Mouse (Mus musculus) adrenal gland, adult 18-20 months (tissue): ENCODE data around the gene Kat8. TPM values are rescaled to one million over a fixed set of nuclear protein-coding genes. Genes with fewer than 3 reads are reported as not detected.
A peak's percentile ranks its signal among the peaks of the same experiment; 100 is the strongest.

ENCODE experiments used
- DNase-seq, 2 experiments: peaks; one replicate each; pipeline ENCODE4 v3.0.0; 2021 to 2022; ENCODE audit warnings: low spot score in 2 of 2
- long read RNA-seq, 2 experiments: library from polyadenylated mRNA; stranded (forward); transcript quantifications; one replicate each; pipeline ENCODE4 v2.0.0; 2021
- total RNA-seq, 2 experiments: library from RNA; stranded (reverse); gene quantifications; 1 replicate in 1 of 2; 2 replicates in 1 of 2; pipeline ENCODE4 v1.2.3; 2021

Gene Kat8
- 10 to 100 TPM; 27.1 to 30.2 TPM for total RNA-seq
- long read RNA-seq, experiment 1, transcript Kat8-201 (11 exons, 1,579 nt), result major isoform, 8 of 11 reads
- long read RNA-seq, experiment 1, partial matches to known transcripts, result 2 of 11 reads
- long read RNA-seq, experiment 1, other reads (novel, unspliced or antisense), result 1 of 11 reads
- long read RNA-seq, experiment 2, transcript Kat8-201 (11 exons, 1,579 nt), result major isoform, 26 of 32 reads
- long read RNA-seq, experiment 2, partial matches to known transcripts, result 5 of 32 reads
- long read RNA-seq, experiment 2, other reads (novel, unspliced or antisense), result 1 of 32 reads

GRCm38 (mm10) chr7:127912190-127912871 is at the start of gene Kat8:
Gene Kat8 (plus strand): TSS chr7:127912516.
- DNase-seq, result peak; percentile 74 to 76

DNA sequence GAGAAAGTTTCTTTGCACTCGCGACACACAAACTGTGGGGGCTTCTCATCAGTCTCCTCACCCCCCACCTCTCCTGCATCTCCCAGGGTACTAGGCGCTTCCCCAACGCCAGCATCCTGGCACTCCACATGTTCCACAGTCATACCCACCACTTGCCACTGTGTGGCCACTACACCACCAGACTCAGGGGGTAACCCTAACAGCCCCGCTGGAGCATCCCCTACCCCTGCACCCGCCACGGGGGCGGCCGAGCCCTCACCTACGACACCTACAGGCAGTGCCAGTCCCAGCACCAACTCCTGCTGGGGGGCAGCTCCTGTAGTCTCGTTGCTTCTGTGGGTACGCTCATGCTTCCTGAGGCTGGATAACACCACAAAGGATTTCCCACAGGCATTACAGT is 45.9 kb upstream of the Kat8 start:
- DNase-seq, result no peak

DNA sequence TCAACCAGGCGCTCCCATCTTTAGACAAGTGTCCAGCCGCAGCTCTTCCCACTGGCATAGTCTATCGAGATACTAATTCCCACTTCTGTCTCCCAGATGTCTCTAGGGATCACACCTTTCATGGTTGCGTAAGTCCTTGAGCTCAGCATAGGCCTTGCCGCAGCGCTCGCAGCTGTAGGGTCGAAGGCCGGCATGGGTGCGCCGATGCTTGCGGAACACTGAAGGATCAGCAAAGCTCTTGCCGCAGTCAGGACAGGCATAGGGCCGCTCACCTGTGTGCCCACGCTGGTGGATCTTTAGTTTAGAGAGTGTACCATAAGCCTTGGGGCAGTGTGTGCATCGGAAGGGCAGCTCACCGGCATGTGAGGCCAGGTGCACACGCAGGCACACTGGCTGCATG is 44.7 kb upstream of the Kat8 start:
- no peak for DNase-seq

DNA sequence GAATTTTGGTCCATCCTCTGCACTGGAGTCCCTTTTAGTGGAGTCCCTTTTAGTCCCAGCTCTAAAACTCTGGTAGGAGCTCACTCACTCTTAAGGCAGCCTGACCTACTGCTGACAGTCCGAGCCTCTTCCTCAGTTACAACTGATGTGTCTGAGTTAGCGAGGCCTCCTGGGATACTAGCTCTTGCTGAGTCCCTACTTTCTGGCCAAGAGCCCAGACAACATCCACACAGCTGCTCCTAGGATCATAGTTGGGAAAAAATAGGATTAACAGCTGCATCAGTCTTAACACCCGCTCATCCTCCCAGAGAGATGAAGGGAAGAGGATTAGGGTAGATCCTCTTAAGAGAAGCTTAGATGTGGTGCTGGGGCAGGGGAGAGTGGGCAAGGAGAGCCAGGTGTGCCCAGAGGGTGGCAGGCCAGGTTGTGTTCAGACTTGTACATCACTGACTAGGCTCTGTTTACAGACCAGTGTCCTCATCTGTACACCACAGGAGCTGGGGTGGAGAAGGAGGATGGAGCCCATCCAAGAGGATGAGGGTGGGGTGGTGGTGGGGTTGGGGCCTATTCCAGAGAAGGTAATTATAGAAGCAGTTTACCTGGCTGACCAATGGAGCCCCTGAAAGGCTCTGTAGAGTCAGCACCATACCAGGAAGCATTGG is 43.0 kb upstream of the Kat8 start:
- no peak for DNase-seq

DNA sequence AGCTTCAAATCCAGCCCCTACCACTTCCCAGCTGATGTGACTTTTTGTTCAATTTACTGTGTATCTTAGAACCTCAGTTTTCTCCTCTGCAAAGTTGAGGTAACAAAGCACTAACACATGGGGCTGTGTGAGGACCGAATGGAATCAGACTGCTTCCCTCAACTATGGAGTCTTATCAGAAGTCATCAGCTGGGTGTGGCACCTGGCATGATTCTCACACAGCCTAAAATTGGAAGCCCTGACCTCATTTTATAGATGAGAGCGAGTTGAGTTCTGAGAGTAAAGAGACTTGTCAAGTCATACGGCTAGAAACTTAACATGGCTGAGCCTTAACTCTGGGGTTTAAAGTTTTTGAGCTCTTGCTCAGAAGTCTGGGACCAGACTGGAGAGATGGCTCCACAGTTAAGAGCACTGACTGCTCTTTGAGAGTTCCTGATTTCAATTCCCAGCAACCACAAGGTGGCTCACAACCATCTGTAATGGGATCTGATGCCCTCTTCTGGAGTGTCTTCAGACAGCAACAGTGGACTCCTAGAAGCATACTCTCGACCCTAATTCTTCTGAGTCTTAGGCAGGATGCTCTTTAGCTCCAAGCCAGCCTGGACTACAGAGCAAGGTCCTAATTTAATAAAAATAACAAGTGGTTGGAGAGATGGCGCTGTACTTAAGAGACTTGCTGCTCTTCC is 42.0 kb upstream of the Kat8 start:
- DNase-seq, result no peak

- DNase-seq, result no peak
Measured at GRCm38 (mm10) chr7:127874812-127875626, 37.3 kb upstream of the Kat8 start.

- peak; percentile 82 for DNase-seq
Measured at GRCm38 (mm10) chr7:127875627-127876001, 36.7 kb upstream of the Kat8 start.

GRCm38 (mm10) chr7:127876041-127876466 is 36.3 kb upstream of the Kat8 start, which contains the start of gene Zfp646:
Gene Zfp646 (plus strand): TSS chr7:127876221.
- DNase-seq, result peak; percentile 69 to 70

DNA sequence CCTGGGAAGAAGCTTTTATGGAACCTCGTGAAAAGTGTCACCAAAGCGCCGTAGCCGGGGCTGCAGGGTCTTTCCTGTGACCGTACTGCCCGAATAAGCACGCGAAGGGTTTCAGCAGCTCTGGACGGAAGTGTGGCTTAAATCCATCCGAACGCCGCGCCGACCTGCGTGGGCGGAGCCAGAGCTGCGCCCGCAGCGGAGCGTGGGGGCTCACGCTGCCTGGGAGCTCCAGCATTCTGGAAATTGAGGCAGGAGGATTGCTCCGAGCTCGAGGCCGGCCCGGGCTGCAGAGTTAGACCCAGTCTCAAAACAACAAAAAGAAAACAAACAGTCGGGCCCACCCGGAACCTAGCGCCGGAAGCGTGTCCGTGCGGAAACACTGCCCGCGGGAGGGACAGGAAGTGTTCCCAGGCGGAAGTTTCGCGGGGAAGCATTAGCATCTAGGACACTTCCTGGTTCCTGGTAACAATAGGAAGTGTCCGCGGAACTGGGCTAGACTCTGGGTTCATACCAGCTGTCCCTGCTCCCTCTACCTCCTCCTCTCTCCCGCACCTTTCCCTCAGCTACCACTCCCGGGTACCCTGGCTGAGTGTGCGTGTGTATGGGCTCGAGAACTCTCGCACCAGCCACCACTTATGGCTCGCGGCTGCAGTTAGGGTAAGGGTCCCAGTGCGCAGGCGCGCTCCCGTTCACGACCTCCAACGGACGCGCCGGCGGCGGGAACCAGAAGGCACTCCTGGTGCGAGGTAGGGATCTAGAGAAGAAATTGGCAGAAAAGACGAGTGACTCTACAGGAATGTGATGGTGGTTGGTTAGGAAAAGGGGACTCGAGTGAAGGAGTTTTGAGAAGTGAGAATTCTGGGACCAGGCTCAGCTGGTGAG is 35.6 kb upstream of the Kat8 start, which contains the start of gene Zfp668:
Gene Zfp668 (minus strand): TSS at position 362 of the 882 bp plus-strand sequence.
- peak; percentile 84 to 86 for DNase-seq

GRCm38 (mm10) chr7:127879301-127879700 is 33.0 kb upstream of the Kat8 start:
- DNase-seq, result no peak

GRCm38 (mm10) chr7:127880431-127880830 is 31.9 kb upstream of the Kat8 start:
- DNase-seq, result no peak

GRCm38 (mm10) chr7:127885951-127886350 is 26.4 kb upstream of the Kat8 start:
- DNase-seq, result no peak

DNA sequence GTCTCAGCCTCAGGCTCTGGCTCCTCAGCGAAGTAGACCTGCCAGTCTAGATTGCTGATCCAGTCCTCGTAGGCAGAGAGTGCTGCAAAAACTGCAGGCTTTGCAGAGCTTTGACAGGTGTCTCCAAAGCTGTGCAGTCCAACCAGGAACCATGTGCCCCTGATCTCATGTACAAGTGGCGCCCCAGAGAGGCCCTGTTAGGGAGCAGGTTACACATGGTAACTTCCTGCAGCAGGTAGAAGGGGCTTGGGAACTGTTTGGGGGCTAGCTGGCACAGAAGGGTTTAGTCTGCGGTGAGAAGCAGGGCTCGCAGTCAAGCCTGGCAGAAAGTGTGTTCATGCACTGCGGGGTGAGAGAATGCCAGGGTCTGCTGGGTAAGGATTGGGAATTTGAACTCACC is 25.8 kb upstream of the Kat8 start:
- no peak for DNase-seq

DNA sequence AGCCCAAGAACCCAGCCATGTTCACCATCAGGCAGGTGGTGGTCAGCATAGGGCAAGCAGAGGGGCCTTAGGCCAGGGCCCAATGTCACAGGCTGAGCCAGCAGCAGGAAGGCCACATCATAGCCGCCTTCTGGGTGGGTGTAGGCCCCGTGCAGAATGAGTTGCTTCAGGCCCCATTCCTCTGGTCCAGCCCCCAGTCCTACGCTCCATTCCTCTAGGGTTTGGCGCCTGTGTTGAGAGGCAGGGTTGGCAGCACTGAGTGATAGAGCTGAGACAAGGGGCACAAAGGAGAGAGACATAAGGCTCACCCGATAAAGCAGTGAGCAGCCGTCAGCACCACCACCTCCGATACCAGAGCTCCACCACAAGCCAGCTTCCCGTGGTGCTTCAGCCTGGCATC is 25.1 kb upstream of the Kat8 start:
- no peak for DNase-seq

GRCm38 (mm10) chr7:127887781-127888180 is 24.5 kb upstream of the Kat8 start:
- no peak for DNase-seq

GRCm38 (mm10) chr7:127888821-127889220 is 23.5 kb upstream of the Kat8 start:
- no peak for DNase-seq

DNA sequence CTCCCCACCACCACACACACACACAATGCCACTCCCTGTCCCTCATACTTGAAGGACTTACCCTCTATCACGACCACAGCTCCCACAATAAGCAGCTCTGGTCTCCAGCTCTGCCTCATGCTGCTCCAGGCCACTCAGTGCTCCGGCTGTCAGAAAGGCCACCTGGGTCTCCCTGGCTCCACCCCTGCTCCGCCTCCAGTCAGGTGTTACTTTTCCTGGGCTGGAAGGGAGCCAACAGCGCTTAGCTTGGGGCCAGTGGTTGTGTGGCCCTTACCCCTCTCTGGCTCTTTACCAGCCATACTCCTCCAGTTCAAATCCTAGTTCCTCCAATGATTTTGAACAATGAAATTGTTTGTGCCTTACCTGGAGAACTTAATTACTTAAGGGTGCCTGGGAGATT is 21.5 kb upstream of the Kat8 start, which contains the start of gene Prss53:
Gene Prss53 (minus strand): TSS at position 173 of the 400 bp plus-strand sequence.
- no peak for DNase-seq

GRCm38 (mm10) chr7:127894480-127894879 is 17.8 kb upstream of the Kat8 start:
- no peak for DNase-seq

- DNase-seq, result peak; percentile 91
Measured at GRCm38 (mm10) chr7:127895442-127895841, 16.9 kb upstream of the Kat8 start, which contains the start of the genes Gm21974 and Vkorc1. Gene Gm21974 (minus strand): TSS chr7:127895454. Gene Vkorc1 (minus strand): TSS chr7:127895617.
